Mouse (Mus musculus) embryo, embryonic 11 days (tissue): ENCODE measurements around the gene Omp.
"Not testable (repeated sequence)": the region's sequence is repeated elsewhere in the genome, so short reads cannot be mapped to it uniquely, and the experiment has no call there.

ENCODE experiments used
- DNase-seq: peaks from one replicate; pipeline ENCODE4 v3.0.0-alpha.2; 2015

Omp gene

GRCm38 (mm10) chr7:98145402-98145801, at the start of gene Omp:
Gene Omp (minus strand): TSS chr7:98145502.
- no peak for DNase-seq

- peak; percentile 59 for DNase-seq
Measured at GRCm38 (mm10) chr7:98194026-98194792, 48.9 kb upstream of the Omp start.

- peak; percentile 54 for DNase-seq
Measured at GRCm38 (mm10) chr7:98193515-98194025, 48.3 kb upstream of the Omp start.

- DNase-seq: peak; percentile 62
Measured at GRCm38 (mm10) chr7:98191571-98192250, 46.4 kb upstream of the Omp start.

- DNase-seq: no peak
Measured at GRCm38 (mm10) chr7:98190578-98190977, 45.3 kb upstream of the Omp start.

- no peak for DNase-seq
Measured at GRCm38 (mm10) chr7:98189745-98190144, 44.4 kb upstream of the Omp start.

- no peak for DNase-seq
Measured at GRCm38 (mm10) chr7:98188680-98189079, 43.4 kb upstream of the Omp start.

GRCm38 (mm10) chr7:98188238-98188637, 42.9 kb upstream of the Omp start:
- no peak for DNase-seq

- not testable (repeated sequence) for DNase-seq
Measured at GRCm38 (mm10) chr7:98187332-98187731, 42.0 kb upstream of the Omp start.

- DNase-seq: peak; percentile 42
Measured at GRCm38 (mm10) chr7:98186637-98187036, 41.3 kb upstream of the Omp start.

- DNase-seq: no peak
Measured at GRCm38 (mm10) chr7:98185326-98185725, 40.0 kb upstream of the Omp start.

GRCm38 (mm10) chr7:98178560-98179231, 33.4 kb upstream of the Omp start:
- DNase-seq: no peak

- DNase-seq: peak; percentile 87
Measured at GRCm38 (mm10) chr7:98177929-98178559, 32.7 kb upstream of the Omp start, which contains the start of gene Capn5. Gene Capn5 (minus strand): TSS chr7:98178274.

GRCm38 (mm10) chr7:98177566-98177928, 32.2 kb upstream of the Omp start:
- DNase-seq: no peak

GRCm38 (mm10) chr7:98177071-98177485, 31.8 kb upstream of the Omp start:
- no peak for DNase-seq

GRCm38 (mm10) chr7:98176322-98177070, 31.2 kb upstream of the Omp start:
- no peak for DNase-seq

- DNase-seq: no peak
Measured at GRCm38 (mm10) chr7:98174883-98175755, 29.8 kb upstream of the Omp start.

- DNase-seq: no peak
Measured at GRCm38 (mm10) chr7:98173408-98173807, 28.1 kb upstream of the Omp start.

- no peak for DNase-seq
Measured at GRCm38 (mm10) chr7:98172661-98173060, 27.4 kb upstream of the Omp start.

GRCm38 (mm10) chr7:98171141-98172073, 26.1 kb upstream of the Omp start:
- DNase-seq: peak; percentile 64
